ENCODE assay signal across 16 mouse cellular contexts in genomic region chrX:151085599-151085998, GRCm38 (mm10). TPM values are rescaled to one million over a fixed set of nuclear protein-coding genes. Genes with fewer than 3 reads are reported as not detected.
"Had no signal": no experiment of that assay in that cellular context is flagged by ENCODE, and none has a peak within 500 bp of the region (broad histone marks: within the 10 kb centered on the region; RNA-seq: fewer than 3 reads in every experiment).

No protein-coding gene starts in this region.

- H3K27ac ChIP-seq: neural tube, embryonic 15.5 days; stomach, embryonic 15.5 days; stomach, postnatal 0 days had no signal

- H3K4me1 ChIP-seq: neural tube, embryonic 15.5 days; stomach, embryonic 15.5 days had no signal

- H3K4me3 ChIP-seq: neural tube, embryonic 15.5 days; stomach, embryonic 15.5 days had no signal

- DNase-seq: retina, postnatal 1 day; right cerebral cortex, adult 18-20 months; right cerebral cortex, postnatal 14 days; right cerebral cortex, postnatal 25 days; right cerebral cortex, postnatal 4 days; spleen, adult 18-20 months; thymus, adult 18-20 months; thymus, adult 2 months; thymus, postnatal 14 days; thymus, postnatal 25 days; thymus, postnatal 36 days; thymus, postnatal 4 days had no signal

- H3K9me3 ChIP-seq: neural tube, embryonic 15.5 days; stomach, embryonic 15.5 days had no signal

- H3K36me3 ChIP-seq: stomach, embryonic 15.5 days had no signal

- H3K4me2 ChIP-seq: neural tube, embryonic 15.5 days; stomach, embryonic 15.5 days had no signal

- H3K27me3 ChIP-seq: neural tube, embryonic 15.5 days; stomach, embryonic 15.5 days had no signal

- H3K9ac ChIP-seq: neural tube, embryonic 15.5 days; stomach, embryonic 15.5 days had no signal

RNA-seq across cellular contexts. Expression of gene Fgd1, which starts 39.6 kb away (rescaled TPM):
- total RNA-seq: neutrophil, adult 5-6 weeks had no signal
